Mouse (Mus musculus) liver, postnatal 0 days (tissue): ENCODE measurements around the gene Plekhh3.

Experiments used
- CTCF ChIP-seq: sonication (generic); IDR thresholded peaks from 2 replicates; pipeline ENCODE4 v1.5.1; 2016; ENCODE audit warnings: antibody characterized with exemption, low read depth
- EP300 ChIP-seq: IDR thresholded peaks from 2 replicates; pipeline ENCODE4 v1.6.1; 2016; ENCODE audit warnings: antibody characterized with exemption, low read depth, mild to moderate bottlenecking

DNA sequence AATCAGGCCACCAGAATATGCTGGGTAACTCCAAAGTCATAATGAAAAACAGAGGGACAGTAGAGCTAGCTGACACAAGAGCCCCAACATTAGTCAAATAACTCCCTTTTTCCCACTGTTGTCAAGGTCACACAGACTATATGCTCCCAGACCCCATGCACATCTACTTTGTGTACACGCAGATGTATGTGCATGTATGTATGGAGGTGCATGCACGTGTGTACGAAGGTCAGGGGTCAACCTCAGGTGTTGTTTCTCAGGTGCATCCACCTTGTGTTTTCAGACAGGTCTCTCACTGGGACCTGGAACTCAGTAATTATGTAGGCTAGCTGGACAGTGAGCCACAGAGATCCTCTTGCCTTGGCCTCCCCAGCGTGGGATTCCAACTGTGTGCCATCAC is 14.3 kb upstream of the Plekhh3 start:
- TF ChIP-seq CTCF (no peak), EP300 (no peak)
